In the genomic region with DNA sequence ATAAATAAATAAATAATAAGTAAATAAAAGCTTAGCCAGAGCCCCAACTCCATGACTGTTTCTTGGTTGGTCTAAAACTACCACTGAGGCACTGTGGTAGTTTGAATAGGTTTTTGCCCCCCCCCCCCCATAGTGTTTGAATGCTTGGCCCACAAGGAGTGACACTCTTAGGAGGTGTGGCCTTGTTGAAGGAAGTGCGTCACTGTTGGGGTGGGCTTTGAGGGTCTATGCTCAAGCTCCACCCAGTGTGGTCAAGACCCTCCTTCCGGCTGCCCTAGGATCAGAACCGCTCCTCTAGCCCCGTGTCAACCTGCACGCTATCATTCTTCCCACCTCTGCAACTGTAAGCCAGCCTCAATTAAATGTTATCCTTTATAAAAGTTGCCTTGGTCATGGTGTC, we compare ENCODE assay signal across 21 mouse cellular contexts. TPM values are rescaled to one million over a fixed set of nuclear protein-coding genes. Genes with fewer than 3 reads are reported as not detected.
"Had no signal": no experiment of that assay in that cellular context is flagged by ENCODE, and none has a peak within 500 bp of the region (broad histone marks: within the 10 kb centered on the region; RNA-seq: fewer than 3 reads in every experiment).

No protein-coding gene starts in this region.

- H3K27ac ChIP-seq: lung, embryonic 15.5 days; macrophage; midbrain, embryonic 13.5 days; midbrain, embryonic 15.5 days; neural tube, embryonic 12.5 days; stomach, embryonic 15.5 days; stomach, postnatal 0 days had no signal

- H3K4me1 ChIP-seq: lung, embryonic 15.5 days; stomach, embryonic 15.5 days had no signal

- H3K4me2 ChIP-seq: lung, embryonic 15.5 days; midbrain, embryonic 11.5 days; midbrain, embryonic 13.5 days; midbrain, embryonic 15.5 days; neural tube, embryonic 12.5 days; stomach, embryonic 15.5 days had no signal

- H3K27me3 ChIP-seq: lung, embryonic 15.5 days; megakaryocyte, embryonic 14.5 days; midbrain, embryonic 13.5 days; midbrain, embryonic 15.5 days; neural tube, embryonic 12.5 days; stomach, embryonic 15.5 days had no signal

- H3K4me3 ChIP-seq: lung, embryonic 15.5 days; midbrain, embryonic 13.5 days; midbrain, embryonic 15.5 days; neural tube, embryonic 12.5 days; stomach, embryonic 15.5 days had no signal

- H3K9me3 ChIP-seq: lung, embryonic 15.5 days; midbrain, embryonic 13.5 days; midbrain, embryonic 15.5 days; neural tube, embryonic 12.5 days; stomach, embryonic 15.5 days had no signal

- DNase-seq: lung, adult 2 months; lung, postnatal 14 days; lung, postnatal 36 days; right cerebral cortex, postnatal 14 days; thymus, adult 2 months; thymus, postnatal 25 days; thymus, postnatal 4 days had no signal

- H3K36me3 ChIP-seq: lung, embryonic 15.5 days; midbrain, embryonic 15.5 days; stomach, embryonic 15.5 days had no signal

- H3K9ac ChIP-seq: lung, embryonic 15.5 days; midbrain, embryonic 13.5 days; midbrain, embryonic 15.5 days; neural tube, embryonic 12.5 days; stomach, embryonic 15.5 days had no signal

- ATAC-seq: lung, postnatal 0 days; midbrain, embryonic 13.5 days; midbrain, embryonic 15.5 days had no signal

RNA-seq across cellular contexts. Expression of gene Fndc8, which starts 16.3 kb away (rescaled TPM):
- total RNA-seq: megakaryocyte progenitor cell, adult 5-6 weeks; midbrain, postnatal 0 days; monocyte, adult 5-6 weeks; neutrophil, adult 5-6 weeks had no signal
- polyA plus RNA-seq: macrophage; stomach, postnatal 0 days had no signal

RNA-seq across cellular contexts. Expression of gene Unc45b, which starts 34.7 kb away (rescaled TPM):
- total RNA-seq: monocyte, adult 5-6 weeks; neutrophil, adult 5-6 weeks had no signal
- polyA plus RNA-seq: macrophage had no signal
